Mouse (Mus musculus): ENCODE measurements at regions not wholly inside any gene's neighbourhood (a gene's known extent, or its start where the extent isn't known, plus 50 kb on each side); places are given as distances from the start of the nearest gene placed in this dataset.
A peak's percentile ranks its signal among the peaks of the same experiment; 100 is the strongest.
"Not testable (repeated sequence)": the region's sequence is repeated elsewhere in the genome, so short reads cannot be mapped to it uniquely, and the experiment has no call there.

- peak in 1 of 2 experiments; percentile 13 for DNase-seq (ENCODE audit: low spot score in 2 of 2)
Observed at GRCm38 (mm10) chr10:46071810-46072549, 494.4 kb downstream of the Hace1 start.

- peak in 1 of 2 experiments; percentile 9 for DNase-seq (ENCODE audit: low spot score in 2 of 2)
Observed at GRCm38 (mm10) chr10:46072550-46073470, 495.2 kb downstream of the Hace1 start.

GRCm38 (mm10) chr10:46087766-46088165, 510.1 kb downstream of the Hace1 start:
- no peak for DNase-seq (ENCODE audit: low spot score in 2 of 2)

- DNase-seq (ENCODE audit: low spot score in 2 of 2) = no peak
Observed at GRCm38 (mm10) chr10:46100837-46101236, 523.2 kb downstream of the Hace1 start.

- no peak for DNase-seq (ENCODE audit: low spot score in 2 of 2)
Observed at GRCm38 (mm10) chr10:46108810-46109209, 531.2 kb downstream of the Hace1 start.

- DNase-seq (ENCODE audit: low spot score in 2 of 2) = no peak
Observed at GRCm38 (mm10) chr10:46114631-46115130, 537.1 kb downstream of the Hace1 start.

GRCm38 (mm10) chr10:46122409-46122808, 544.8 kb downstream of the Hace1 start:
- not testable (repeated sequence) for DNase-seq (ENCODE audit: low spot score in 2 of 2)

GRCm38 (mm10) chr10:46123795-46124194, 546.2 kb downstream of the Hace1 start:
- DNase-seq (ENCODE audit: low spot score in 2 of 2) = no peak

- no peak for DNase-seq (ENCODE audit: low spot score in 2 of 2)
Observed at GRCm38 (mm10) chr10:46135120-46135748, 557.6 kb downstream of the Hace1 start.

- DNase-seq (ENCODE audit: low spot score in 2 of 2) = no peak
Observed at GRCm38 (mm10) chr10:46174035-46174434, 596.4 kb downstream of the Hace1 start.

GRCm38 (mm10) chr10:46185763-46186458, 608.3 kb downstream of the Hace1 start:
- no peak for DNase-seq (ENCODE audit: low spot score in 2 of 2)

GRCm38 (mm10) chr10:46194143-46194542, 616.5 kb downstream of the Hace1 start:
- peak in 1 of 2 experiments; percentile 7 for DNase-seq (ENCODE audit: low spot score in 2 of 2)

GRCm38 (mm10) chr10:46226837-46227402, 649.3 kb downstream of the Hace1 start:
- DNase-seq (ENCODE audit: low spot score in 2 of 2) = no peak

GRCm38 (mm10) chr10:46229608-46230007, 652.0 kb downstream of the Hace1 start:
- DNase-seq (ENCODE audit: low spot score in 2 of 2) = no peak

GRCm38 (mm10) chr10:46235581-46235980, 658.0 kb downstream of the Hace1 start:
- DNase-seq (ENCODE audit: low spot score in 2 of 2) = peak in 1 of 2 experiments; percentile 56

GRCm38 (mm10) chr10:46255575-46255974, 677.9 kb downstream of the Hace1 start:
- no peak for DNase-seq (ENCODE audit: low spot score in 2 of 2)

GRCm38 (mm10) chr10:46269710-46270109, 692.1 kb downstream of the Hace1 start:
- DNase-seq (ENCODE audit: low spot score in 2 of 2) = no peak

GRCm38 (mm10) chr10:46273846-46274245, 696.2 kb downstream of the Hace1 start:
- no peak for DNase-seq (ENCODE audit: low spot score in 2 of 2)

GRCm38 (mm10) chr10:46294290-46294689, 716.7 kb downstream of the Hace1 start:
- DNase-seq (ENCODE audit: low spot score in 2 of 2) = no peak

GRCm38 (mm10) chr10:46298352-46298751, 720.7 kb downstream of the Hace1 start:
- DNase-seq (ENCODE audit: low spot score in 2 of 2) = peak in 1 of 2 experiments; percentile 2
